Mouse (Mus musculus) forebrain, embryonic 16.5 days (tissue): ENCODE results near the gene Utp3. TPM values are rescaled to one million over a fixed set of nuclear protein-coding genes. Genes with fewer than 3 reads are reported as not detected.
A peak's percentile ranks its signal among the peaks of the same experiment; 100 is the strongest.

ENCODE experiments used
- ATAC-seq: fragments of 200-750 bp; cut with Nextera tagmentation; 2 replicates; pipeline ENCODE4 v1.8.0; 2017; ENCODE audit warnings: mild to moderate bottlenecking, moderate library complexity
- H3K27ac ChIP-seq: fragments of 300-500 bp; sonication (generic); 2 replicates; pipeline ENCODE4 v1.5.1; 2014; ENCODE audit warnings: low read length, control low read depth
- H3K27me3 ChIP-seq: fragments of 300-500 bp; sonication (generic); replicated peaks from 2 replicates; pipeline ENCODE4 v1.6.1; 2014; ENCODE audit warnings: low read length; ENCODE audit not compliant: control insufficient read depth, insufficient read depth
- H3K36me3 ChIP-seq: fragments of 300-500 bp; sonication (generic); 2 replicates; pipeline ENCODE4 v1.6.1; 2014; ENCODE audit not compliant: control insufficient read depth, insufficient read depth
- H3K4me1 ChIP-seq: fragments of 300-500 bp; sonication (generic); replicated peaks from 2 replicates; pipeline ENCODE4 v1.6.1; 2014; ENCODE audit warnings: low read length; ENCODE audit not compliant: control insufficient read depth, insufficient read depth
- H3K4me2 ChIP-seq: fragments of 300-500 bp; sonication (generic); 2 replicates; pipeline ENCODE4 v1.6.1; 2014; ENCODE audit warnings: mild to moderate bottlenecking, low read length, control low read depth
- H3K4me3 ChIP-seq: fragments of 300-500 bp; sonication (generic); replicated peaks from 2 replicates; pipeline ENCODE4 v1.5.1; 2014; ENCODE audit warnings: mild to moderate bottlenecking, low read length, control low read depth
- H3K9ac ChIP-seq: fragments of 300-500 bp; sonication (generic); replicated peaks from 2 replicates; pipeline ENCODE4 v1.6.1; 2014; ENCODE audit warnings: low read depth, low read length, control low read depth
- H3K9me3 ChIP-seq: fragments of 300-500 bp; sonication (generic); 2 replicates; pipeline ENCODE4 v1.6.1; 2016; ENCODE audit warnings: low read length; ENCODE audit not compliant: control insufficient read depth
- WGBS: fragments of 180-500 bp; shearing (Covaris S2); extraction: QIAGEN DNeasy Blood & Tissue Kit; methylation state at CpG from one replicate; pipeline ENCODE4 v1.1.7; 2014; 5-methylcytosine and 5-hydroxymethylcytosine counted together
- polyA plus RNA-seq: library from polyadenylated mRNA; unstranded; fragments of >200 nt; fragmentation: Nextera tagmentation; extraction: Ambion mirVana; gene quantifications from 2 replicates; pipeline ENCODE4 v1.2.1, GENCODE M21; 2015

Gene Utp3
- polyA plus RNA-seq, 1 experiment from 2014 or later, result 55.0 TPM

GRCm38 (mm10) chr5:88586407-88587174 is 32.3 kb downstream of the Utp3 start:
- H3K4me3 ChIP-seq, result peak overlapping the region; percentile 80
- H3K27ac ChIP-seq, result no peak overlapping the region
- H3K9ac ChIP-seq, result peak overlapping the region; percentile 33
- H3K4me2 ChIP-seq, result peak overlapping the region; percentile 76
- H3K9me3 ChIP-seq, result no peaks in the 10 kb centered on the region
- no peak for ATAC-seq
- peaks cover 38% of the 10 kb centered on the region for H3K4me1 ChIP-seq
- WGBS, result 64% methylated on average over 7 of the region's 7 CpGs
- no peaks in the 10 kb centered on the region for H3K36me3 ChIP-seq
- no peaks in the 10 kb centered on the region for H3K27me3 ChIP-seq

GRCm38 (mm10) chr5:88587211-88587934 is 33.1 kb downstream of the Utp3 start:
- Histone ChIP-seq H3K36me3 (no peaks in the 10 kb centered on the region), H3K9me3 (no peaks in the 10 kb centered on the region), H3K27me3 (no peaks in the 10 kb centered on the region), H3K27ac (no peak overlapping the region), H3K4me3 (peak overlapping the region; percentile 80), H3K4me2 (peak overlapping the region; percentile 76), H3K4me1 (peaks cover 38% of the 10 kb centered on the region), H3K9ac (peak overlapping the region; percentile 24)
- ATAC-seq, result peak; percentile 30
- 25% methylated on average over 13 of the region's 13 CpGs for WGBS

GRCm38 (mm10) chr5:88588481-88588880 is 34.2 kb downstream of the Utp3 start:
- Histone ChIP-seq H3K4me1 (peaks cover 38% of the 10 kb centered on the region), H3K9ac (no peak overlapping the region), H3K9me3 (no peaks in the 10 kb centered on the region), H3K4me3 (no peak overlapping the region), H3K27me3 (no peaks in the 10 kb centered on the region), H3K27ac (no peak overlapping the region), H3K4me2 (no peak overlapping the region; the same call in 1 of the 2 replicates), H3K36me3 (no peaks in the 10 kb centered on the region)
- no peak for ATAC-seq
- WGBS, result 55% methylated on average over 5 of the region's 5 CpGs

- ATAC-seq, result no peak
- Histone ChIP-seq H3K4me1 (peaks cover 5% of the 10 kb centered on the region), H3K36me3 (no peaks in the 10 kb centered on the region), H3K9me3 (no peaks in the 10 kb centered on the region), H3K4me2 (no peak overlapping the region), H3K27ac (no peak overlapping the region), H3K4me3 (no peak overlapping the region), H3K9ac (no peak overlapping the region), H3K27me3 (no peaks in the 10 kb centered on the region)
- 94% methylated on average over 13 of the region's 13 CpGs for WGBS
Observed at GRCm38 (mm10) chr5:88593421-88594172, 39.3 kb downstream of the Utp3 start.

GRCm38 (mm10) chr5:88594173-88594569 is 39.9 kb downstream of the Utp3 start:
- Histone ChIP-seq H3K27ac (no peak overlapping the region), H3K4me3 (no peak overlapping the region), H3K9ac (no peak overlapping the region), H3K9me3 (no peaks in the 10 kb centered on the region), H3K4me1 (no peaks in the 10 kb centered on the region; the same call in none of the 2 replicates), H3K27me3 (no peaks in the 10 kb centered on the region), H3K4me2 (no peak overlapping the region), H3K36me3 (no peaks in the 10 kb centered on the region)
- WGBS, result 99% methylated on average over 7 of the region's 7 CpGs
- no peak for ATAC-seq

GRCm38 (mm10) chr5:88595537-88596455 is 41.5 kb downstream of the Utp3 start:
- no peak for ATAC-seq
- Histone ChIP-seq H3K9me3 (no peaks in the 10 kb centered on the region), H3K4me1 (no peaks in the 10 kb centered on the region), H3K27ac (no peak overlapping the region), H3K4me3 (no peak overlapping the region), H3K4me2 (no peak overlapping the region), H3K9ac (no peak overlapping the region), H3K27me3 (no peaks in the 10 kb centered on the region), H3K36me3 (no peaks in the 10 kb centered on the region)
- WGBS, result 81% methylated on average over 5 of the region's 5 CpGs

- Histone ChIP-seq H3K4me1 (no peaks in the 10 kb centered on the region), H3K4me2 (no peak overlapping the region), H3K36me3 (no peaks in the 10 kb centered on the region), H3K9me3 (no peaks in the 10 kb centered on the region), H3K27ac (no peak overlapping the region), H3K27me3 (no peaks in the 10 kb centered on the region), H3K4me3 (no peak overlapping the region), H3K9ac (no peak overlapping the region)
- ATAC-seq, result no peak
- 94% methylated on average over 6 of the region's 6 CpGs for WGBS
Observed at GRCm38 (mm10) chr5:88598961-88599360, 44.7 kb downstream of the Utp3 start.

GRCm38 (mm10) chr5:88602030-88602429 is 47.8 kb downstream of the Utp3 start:
- Histone ChIP-seq H3K4me3 (no peak overlapping the region), H3K27ac (no peak overlapping the region), H3K4me2 (no peak overlapping the region), H3K36me3 (0 out of 2 replicates have a peak, but pooled peaks cover 6% of the 10 kb centered on the region), H3K9ac (no peak overlapping the region), H3K27me3 (no peaks in the 10 kb centered on the region), H3K9me3 (no peaks in the 10 kb centered on the region), H3K4me1 (no peaks in the 10 kb centered on the region)
- WGBS, result 78% methylated on average over 2 of the region's 2 CpGs
- no peak for ATAC-seq
